Mouse (Mus musculus) liver, embryonic 13.5 days (tissue): ENCODE measurements at regions not wholly inside any gene's neighbourhood (a gene's known extent, or its start where the extent isn't known, plus 50 kb on each side); places are given as distances from the start of the nearest gene placed in this dataset.
"Not testable (repeated sequence)": the region's sequence is repeated elsewhere in the genome, so short reads cannot be mapped to it uniquely, and the experiment has no call there.

Source experiments
- ATAC-seq: fragments of 200-750 bp; cut with Nextera tagmentation; 2 replicates; pipeline ENCODE4 v1.8.0; 2017; ENCODE audit warnings: low read depth, mild to moderate bottlenecking, moderate number of reproducible peaks, moderate library complexity
- DNase-seq: peaks from one replicate; pipeline ENCODE4 v3.0.0; 2022
- H3K27ac ChIP-seq: fragments of 300-500 bp; sonication (generic); 2 replicates; pipeline ENCODE4 v1.5.1; 2015; ENCODE audit warnings: moderate library complexity, mild to moderate bottlenecking, inconsistent platforms
- H3K27me3 ChIP-seq: fragments of 300-500 bp; sonication (generic); 2 replicates; pipeline ENCODE4 v1.6.1; 2015; ENCODE audit warnings: mild to moderate bottlenecking, inconsistent platforms
- H3K36me3 ChIP-seq: fragments of 300-500 bp; sonication (generic); 2 replicates; pipeline ENCODE4 v1.6.1; 2015; ENCODE audit warnings: mild to moderate bottlenecking, inconsistent platforms
- H3K4me1 ChIP-seq: fragments of 300-500 bp; sonication (generic); replicated peaks from 2 replicates; pipeline ENCODE4 v1.6.1; 2015; ENCODE audit warnings: inconsistent platforms
- H3K4me2 ChIP-seq: fragments of 300-500 bp; sonication (generic); 2 replicates; pipeline ENCODE4 v1.6.1; 2015; ENCODE audit warnings: inconsistent platforms, mild to moderate bottlenecking, moderate library complexity
- H3K4me3 ChIP-seq: fragments of 300-500 bp; sonication (generic); replicated peaks from 2 replicates; pipeline ENCODE4 v1.5.1; 2015; ENCODE audit warnings: mild to moderate bottlenecking, inconsistent platforms
- H3K9ac ChIP-seq: fragments of 300-500 bp; sonication (generic); 2 replicates; pipeline ENCODE4 v1.6.1; 2015; ENCODE audit warnings: mild to moderate bottlenecking, inconsistent platforms
- H3K9me3 ChIP-seq: fragments of 300-500 bp; sonication (generic); replicated peaks from 2 replicates; pipeline ENCODE4 v1.6.1; 2016; ENCODE audit warnings: inconsistent platforms
- WGBS: fragments of 180-500 bp; shearing (Covaris S2); methylation state at CpG from one replicate; pipeline ENCODE4 v1.1.7; 2015; ENCODE audit not compliant: insufficient replicate concordance; 5-methylcytosine and 5-hydroxymethylcytosine counted together

GRCm38 (mm10) chr9:72192051-72192952 is 80.6 kb upstream of the Tcf12 start:
- no peak for ATAC-seq
- H3K9ac ChIP-seq, result no peak overlapping the region
- no peaks in the 10 kb centered on the region for H3K36me3 ChIP-seq
- no peak overlapping the region for H3K27ac ChIP-seq
- no peak overlapping the region for H3K4me3 ChIP-seq
- no peak overlapping the region for H3K4me2 ChIP-seq
- DNase-seq, result no peak
- no peaks in the 10 kb centered on the region for H3K4me1 ChIP-seq
- WGBS, result 53% methylated on average over 8 of the region's 8 CpGs
- H3K27me3 ChIP-seq, result no peaks in the 10 kb centered on the region
- H3K9me3 ChIP-seq, result no peaks in the 10 kb centered on the region

GRCm38 (mm10) chr9:72192953-72193337 is 81.3 kb upstream of the Tcf12 start:
- H3K27me3 ChIP-seq, H3K4me2 ChIP-seq, H3K9ac ChIP-seq, H3K4me1 ChIP-seq, ATAC-seq, H3K9me3 ChIP-seq, H3K4me3 ChIP-seq, H3K36me3 ChIP-seq, DNase-seq, H3K27ac ChIP-seq: not testable (repeated sequence)
- 65% methylated on average over 1 of the region's 1 CpGs for WGBS

GRCm38 (mm10) chr9:72195348-72195747 is 79.3 kb upstream of the Zfp280d start:
- DNase-seq, result no peak
- Histone ChIP-seq H3K9me3 (no peaks in the 10 kb centered on the region), H3K9ac (no peak overlapping the region), H3K4me2 (no peak overlapping the region), H3K4me3 (no peak overlapping the region), H3K27ac (no peak overlapping the region), H3K36me3 (no peaks in the 10 kb centered on the region), H3K4me1 (no peaks in the 10 kb centered on the region), H3K27me3 (no peaks in the 10 kb centered on the region)
- 46% methylated on average over 3 of the region's 3 CpGs for WGBS
- no peak for ATAC-seq

GRCm38 (mm10) chr9:72196626-72197330 is 77.9 kb upstream of the Zfp280d start:
- Histone ChIP-seq H3K4me3 (no peak overlapping the region), H3K27ac (no peak overlapping the region), H3K9ac (no peak overlapping the region), H3K36me3 (no peaks in the 10 kb centered on the region), H3K27me3 (no peaks in the 10 kb centered on the region), H3K4me2 (no peak overlapping the region), H3K9me3 (no peaks in the 10 kb centered on the region), H3K4me1 (no peaks in the 10 kb centered on the region)
- DNase-seq, result no peak
- WGBS, result 69% methylated on average over 10 of the region's 10 CpGs
- no peak for ATAC-seq

- no peaks in the 10 kb centered on the region for H3K27me3 ChIP-seq
- no peaks in the 10 kb centered on the region for H3K9me3 ChIP-seq
- H3K36me3 ChIP-seq, result no peaks in the 10 kb centered on the region
- DNase-seq (no peak), ATAC-seq (no peak)
- H3K9ac ChIP-seq, result no peak overlapping the region
- no peaks in the 10 kb centered on the region for H3K4me1 ChIP-seq
- no peak overlapping the region for H3K4me2 ChIP-seq
- H3K27ac ChIP-seq, result no peak overlapping the region
- 70% methylated on average over 11 of the region's 11 CpGs for WGBS
- no peak overlapping the region for H3K4me3 ChIP-seq
Observed at GRCm38 (mm10) chr9:72197331-72197732, 77.3 kb upstream of the Zfp280d start.

- no peaks in the 10 kb centered on the region for H3K36me3 ChIP-seq
- no peaks in the 10 kb centered on the region for H3K27me3 ChIP-seq
- no peak overlapping the region for H3K4me2 ChIP-seq
- DNase-seq, result no peak
- no peak for ATAC-seq
- no peak overlapping the region for H3K9ac ChIP-seq
- 70% methylated on average over 5 of the region's 5 CpGs for WGBS
- no peaks in the 10 kb centered on the region for H3K4me1 ChIP-seq
- no peak overlapping the region for H3K4me3 ChIP-seq
- H3K9me3 ChIP-seq, result no peaks in the 10 kb centered on the region
- H3K27ac ChIP-seq, result no peak overlapping the region
Observed at GRCm38 (mm10) chr9:72198976-72199375, 75.7 kb upstream of the Zfp280d start.

- Histone ChIP-seq H3K36me3 (no peaks in the 10 kb centered on the region), H3K27ac (no peak overlapping the region), H3K4me1 (no peaks in the 10 kb centered on the region), H3K9ac (no peak overlapping the region), H3K27me3 (no peaks in the 10 kb centered on the region), H3K9me3 (no peaks in the 10 kb centered on the region), H3K4me3 (no peak overlapping the region), H3K4me2 (no peak overlapping the region)
- 64% methylated on average over 2 of the region's 2 CpGs for WGBS
- ATAC-seq (no peak), DNase-seq (no peak)
Observed at GRCm38 (mm10) chr9:72204357-72204905, 70.2 kb upstream of the Zfp280d start.

GRCm38 (mm10) chr9:72205815-72206214 is 68.8 kb upstream of the Zfp280d start:
- no peak overlapping the region for H3K9ac ChIP-seq

GRCm38 (mm10) chr9:72206911-72207310 is 67.7 kb upstream of the Zfp280d start:
- Histone ChIP-seq H3K9ac (no peak overlapping the region), H3K36me3 (no peaks in the 10 kb centered on the region), H3K4me3 (no peak overlapping the region), H3K27me3 (no peaks in the 10 kb centered on the region), H3K4me1 (no peaks in the 10 kb centered on the region), H3K27ac (no peak overlapping the region), H3K9me3 (no peaks in the 10 kb centered on the region), H3K4me2 (no peak overlapping the region)
- ATAC-seq, result no peak
- DNase-seq, result no peak
- WGBS, result 57% methylated on average over 2 of the region's 2 CpGs

More at GRCm38 (mm10) chr9:72205815-72206214, 68.8 kb upstream of the Zfp280d start:
- Histone ChIP-seq H3K36me3 (no peaks in the 10 kb centered on the region), H3K27me3 (no peaks in the 10 kb centered on the region), H3K4me1 (no peaks in the 10 kb centered on the region), H3K9me3 (no peaks in the 10 kb centered on the region), H3K27ac (no peak overlapping the region), H3K4me2 (no peak overlapping the region), H3K4me3 (no peak overlapping the region)
- 83% methylated on average over 7 of the region's 7 CpGs for WGBS
- DNase-seq, result no peak
- ATAC-seq, result no peak

- Histone ChIP-seq H3K4me2 (no peak overlapping the region), H3K9me3 (no peaks in the 10 kb centered on the region), H3K27me3 (no peaks in the 10 kb centered on the region), H3K9ac (no peak overlapping the region), H3K36me3 (no peaks in the 10 kb centered on the region), H3K4me3 (no peak overlapping the region), H3K27ac (no peak overlapping the region), H3K4me1 (no peaks in the 10 kb centered on the region)
- ATAC-seq (no peak), DNase-seq (no peak)
- 49% methylated on average over 7 of the region's 7 CpGs for WGBS
Observed at GRCm38 (mm10) chr9:72208296-72208695, 66.4 kb upstream of the Zfp280d start.

- 49% methylated on average over 11 of the region's 11 CpGs for WGBS
- Histone ChIP-seq H3K4me1 (no peaks in the 10 kb centered on the region), H3K4me2 (no peak overlapping the region), H3K27ac (no peak overlapping the region), H3K27me3 (no peaks in the 10 kb centered on the region), H3K9me3 (no peaks in the 10 kb centered on the region), H3K4me3 (no peak overlapping the region), H3K9ac (no peak overlapping the region), H3K36me3 (no peaks in the 10 kb centered on the region)
- no peak for DNase-seq
- ATAC-seq, result no peak
Observed at GRCm38 (mm10) chr9:72217296-72218028, 57.2 kb upstream of the Zfp280d start.
